26 mouse cellular contexts compared by ENCODE assay signal in the genomic region with DNA sequence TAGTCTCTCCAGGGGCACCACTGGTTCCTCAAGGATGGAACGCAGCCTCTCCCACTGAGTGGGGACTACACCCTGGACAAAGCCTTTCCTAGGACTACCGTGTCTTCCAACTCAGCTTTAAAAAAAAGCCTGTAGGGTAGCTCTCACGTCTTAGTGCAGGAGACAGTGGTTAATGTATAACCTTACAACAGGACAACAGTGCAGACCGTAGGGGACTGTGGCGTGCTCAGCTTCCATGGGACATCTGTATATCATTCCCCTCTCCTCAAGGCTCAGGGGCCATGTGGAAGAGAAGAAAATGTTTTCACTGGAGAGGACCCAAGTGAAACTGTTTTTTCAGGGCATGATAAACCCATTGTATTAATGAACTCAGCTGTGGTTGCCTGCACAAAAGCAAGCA.
A peak's percentile ranks its signal among the peaks of the same experiment; 100 is the strongest.
DNase-seq lines count a peak whose midpoint lies in the region; ATAC-seq and TF ChIP-seq lines count a peak whose summit lies in the region.
"Had no signal": no experiment of that assay in that cellular context is flagged by ENCODE, and none has a peak within 500 bp of the region (broad histone marks: within the 10 kb centered on the region; RNA-seq: fewer than 3 reads in every experiment).

No protein-coding gene starts in this region.

- peaks cover 82% of the 10 kb centered on the region for H3K36me3 ChIP-seq in heart, embryonic 12.5 days
- H3K36me3 ChIP-seq in intestine, embryonic 14.5 days (ENCODE audit: control insufficient read depth, insufficient read depth, low read length) = peaks cover 92% of the 10 kb centered on the region
- H3K36me3 ChIP-seq in intestine, postnatal 0 days (ENCODE audit: control insufficient read depth, insufficient read depth) = peaks cover 69% of the 10 kb centered on the region
- H3K36me3 ChIP-seq in kidney, embryonic 16.5 days (ENCODE audit: insufficient read depth, low read length) = peaks cover 37% of the 10 kb centered on the region
- H3K36me3 ChIP-seq in intestine, embryonic 15.5 days = peaks cover 18% of the 10 kb centered on the region
- peaks cover 98% of the 10 kb centered on the region for H3K36me3 ChIP-seq in midbrain, embryonic 10.5 days
- H3K36me3 ChIP-seq: G1E had no signal

- H3K27ac ChIP-seq in heart, embryonic 12.5 days (ENCODE audit: poor library complexity, severe bottlenecking) = no peak overlapping the region
- H3K27ac ChIP-seq in intestine, embryonic 14.5 days (ENCODE audit: low read depth) = no peak overlapping the region
- H3K27ac ChIP-seq in intestine, postnatal 0 days (ENCODE audit: low read depth, low read length) = no peak overlapping the region
- H3K27ac ChIP-seq in kidney, embryonic 16.5 days (ENCODE audit: low read length) = no peak overlapping the region
- H3K27ac ChIP-seq in intestine, embryonic 15.5 days = no peak overlapping the region
- no peak overlapping the region for H3K27ac ChIP-seq in midbrain, embryonic 10.5 days (replicated peaks)
- H3K27ac ChIP-seq: embryonic facial prominence, embryonic 15.5 days; forebrain, embryonic 10.5 days; gastrocnemius, adult 2 months; hindbrain, embryonic 10.5 days; hindbrain, embryonic 14.5 days had no signal

- WGBS in heart, embryonic 12.5 days = 74% methylated on average over 5 of the region's 5 CpGs
- WGBS in intestine, embryonic 14.5 days = 63% methylated on average over 5 of the region's 5 CpGs
- 43% methylated on average over 5 of the region's 5 CpGs for WGBS in intestine, postnatal 0 days
- WGBS in kidney, embryonic 16.5 days = 51% methylated on average over 5 of the region's 5 CpGs
- WGBS in intestine, embryonic 15.5 days = 65% methylated on average over 5 of the region's 5 CpGs
- 92% methylated on average over 5 of the region's 5 CpGs for WGBS in midbrain, embryonic 10.5 days

- H3K4me2 ChIP-seq in heart, embryonic 12.5 days = no peak overlapping the region
- H3K4me2 ChIP-seq in intestine, embryonic 14.5 days (ENCODE audit: low read length) = no peak overlapping the region
- H3K4me2 ChIP-seq in intestine, postnatal 0 days (replicated peaks; ENCODE audit: low read depth) = no peak overlapping the region
- H3K4me2 ChIP-seq in kidney, embryonic 16.5 days (replicated peaks; ENCODE audit: low read depth, low read length) = no peak overlapping the region
- no peak overlapping the region for H3K4me2 ChIP-seq in intestine, embryonic 15.5 days (replicated peaks)
- H3K4me2 ChIP-seq: embryonic facial prominence, embryonic 15.5 days; heart, embryonic 11.5 days; hindbrain, embryonic 14.5 days had no signal

- H3K9me3 ChIP-seq in heart, embryonic 12.5 days (replicated peaks) = no peaks in the 10 kb centered on the region
- H3K9me3 ChIP-seq in intestine, embryonic 14.5 days (ENCODE audit: control insufficient read depth, low read length) = no peaks in the 10 kb centered on the region
- no peaks in the 10 kb centered on the region for H3K9me3 ChIP-seq in intestine, postnatal 0 days (ENCODE audit: control insufficient read depth)
- H3K9me3 ChIP-seq in kidney, embryonic 16.5 days (ENCODE audit: low read length) = no peaks in the 10 kb centered on the region
- no peaks in the 10 kb centered on the region for H3K9me3 ChIP-seq in intestine, embryonic 15.5 days
- H3K9me3 ChIP-seq in midbrain, embryonic 10.5 days (replicated peaks) = no peaks in the 10 kb centered on the region
- H3K9me3 ChIP-seq: embryonic facial prominence, embryonic 15.5 days; forebrain, embryonic 10.5 days; G1E; hindbrain, embryonic 10.5 days had no signal

- no peak overlapping the region for H3K9ac ChIP-seq in heart, embryonic 12.5 days
- H3K9ac ChIP-seq in intestine, embryonic 14.5 days (ENCODE audit: low read length) = no peak overlapping the region
- H3K9ac ChIP-seq in intestine, postnatal 0 days (ENCODE audit: low read depth, low read length) = no peak overlapping the region
- no peak overlapping the region for H3K9ac ChIP-seq in kidney, embryonic 16.5 days (replicated peaks; ENCODE audit: low read length)
- H3K9ac ChIP-seq in intestine, embryonic 15.5 days = no peak overlapping the region
- H3K9ac ChIP-seq: embryonic facial prominence, embryonic 15.5 days; hindbrain, embryonic 14.5 days had no signal

- DNase-seq in heart, adult 11 months = peak; percentile 80
- DNase-seq in intestine, embryonic 14.5 days (ENCODE audit: low spot score) = no peak
- DNase-seq in kidney, postnatal 14 days = no peak
- no peak for DNase-seq in midbrain, embryonic 10.5 days (ENCODE audit: low spot score)
- DNase-seq: adrenal gland, postnatal 10 days; B cell, adult 2 months; cerebellum, adult 11 months; cerebellum, adult 8-10 months; cerebellum, postnatal 14 days; embryo, embryonic 11 days; gastrocnemius, adult 2 months; gastrocnemius, postnatal 25 days; heart, postnatal 14 days had no signal

- H3K27me3 ChIP-seq in heart, embryonic 12.5 days (replicated peaks) = no peaks in the 10 kb centered on the region
- H3K27me3 ChIP-seq in intestine, embryonic 14.5 days (replicated peaks; ENCODE audit: control insufficient read depth, insufficient read depth, low read length) = no peaks in the 10 kb centered on the region
- no peaks in the 10 kb centered on the region for H3K27me3 ChIP-seq in intestine, postnatal 0 days (replicated peaks; ENCODE audit: control insufficient read depth, insufficient read depth, low read length)
- no peaks in the 10 kb centered on the region for H3K27me3 ChIP-seq in kidney, embryonic 16.5 days (ENCODE audit: insufficient read depth, low read length)
- no peaks in the 10 kb centered on the region for H3K27me3 ChIP-seq in intestine, embryonic 15.5 days (replicated peaks)
- no peaks in the 10 kb centered on the region for H3K27me3 ChIP-seq in midbrain, embryonic 10.5 days (ENCODE audit: low read depth, poor library complexity, severe bottlenecking)
- H3K27me3 ChIP-seq: embryonic facial prominence, embryonic 15.5 days had no signal

- H3K4me3 ChIP-seq in heart, embryonic 12.5 days = no peak overlapping the region
- no peak overlapping the region for H3K4me3 ChIP-seq in intestine, embryonic 14.5 days (ENCODE audit: low read depth, low read length)
- no peak overlapping the region for H3K4me3 ChIP-seq in intestine, postnatal 0 days (ENCODE audit: low read depth, low read length)
- H3K4me3 ChIP-seq in kidney, embryonic 16.5 days (ENCODE audit: low read length) = no peak overlapping the region
- H3K4me3 ChIP-seq in intestine, embryonic 15.5 days (replicated peaks) = no peak overlapping the region
- H3K4me3 ChIP-seq in midbrain, embryonic 10.5 days = no peak overlapping the region
- H3K4me3 ChIP-seq: embryonic facial prominence, embryonic 15.5 days; erythroblast, embryonic 14.5 days; forebrain, embryonic 10.5 days; gastrocnemius, adult 2 months; hindbrain, embryonic 10.5 days had no signal

- no peak for TF ChIP-seq CTCF in intestine, postnatal 0 days (IDR thresholded peaks at IDR 0.05; ENCODE audit: low read depth)

- no peaks in the 10 kb centered on the region for H3K4me1 ChIP-seq in heart, embryonic 12.5 days (replicated peaks)
- H3K4me1 ChIP-seq in intestine, embryonic 14.5 days (replicated peaks; ENCODE audit: control insufficient read depth, insufficient read depth, low read length) = no peaks in the 10 kb centered on the region
- H3K4me1 ChIP-seq in intestine, postnatal 0 days (replicated peaks; ENCODE audit: control insufficient read depth, insufficient read depth, low read length) = no peaks in the 10 kb centered on the region
- no peaks in the 10 kb centered on the region for H3K4me1 ChIP-seq in kidney, embryonic 16.5 days (ENCODE audit: insufficient read depth, low read length)
- no peaks in the 10 kb centered on the region for H3K4me1 ChIP-seq in intestine, embryonic 15.5 days (replicated peaks)
- H3K4me1 ChIP-seq in midbrain, embryonic 10.5 days = no peaks in the 10 kb centered on the region
- H3K4me1 ChIP-seq: embryonic facial prominence, embryonic 15.5 days; forebrain, embryonic 10.5 days; hindbrain, embryonic 10.5 days had no signal

- no peak for ATAC-seq in heart, embryonic 12.5 days (ENCODE audit: insufficient number of reproducible peaks, low FRiP score)
- peak; percentile 50; the same call in 1 of the 2 replicates for ATAC-seq in intestine, embryonic 14.5 days (replicated peaks; ENCODE audit: low FRiP score, low TSS enrichment, low read depth)
- no peak for ATAC-seq in intestine, postnatal 0 days
- ATAC-seq in kidney, embryonic 16.5 days (ENCODE audit: low FRiP score, low TSS enrichment) = peak; percentile 76
- ATAC-seq in intestine, embryonic 15.5 days = peak; percentile 49; the same call in 1 of the 2 replicates
- ATAC-seq: CD4-positive, CD25-positive, alpha-beta regulatory T cell, adult 4 months; forebrain, embryonic 14.5 days had no signal

Comparison
In these comparisons a context has a peak if more than half of its experiments do, and no peak if none do; other contexts are left out.
1. ATAC-seq: peak in intestine, embryonic 14.5 days (single experiment), kidney, embryonic 16.5 days (single experiment) and intestine, embryonic 15.5 days (single experiment); none in heart, embryonic 12.5 days (single experiment) and intestine, postnatal 0 days (single experiment).